Mouse (Mus musculus) CH12.LX (cell line): ENCODE measurements at regions not wholly inside any gene's neighbourhood (a gene's known extent, or its start where the extent isn't known, plus 50 kb on each side); places are given as distances from the start of the nearest gene placed in this dataset.

Experiments
- CTCF ChIP-seq, 2 experiments: IDR thresholded peaks in 1 of 2; conservative IDR thresholded peaks in 1 of 2; 2 replicates each; pipeline ENCODE4 v1.5.1; 2011 to 2012; ENCODE audit warnings: low read depth in 2 of 2, low read length in 2 of 2, improper control_type of control experiment in 1 of 2, inconsistent platforms in 1 of 2, mild to moderate bottlenecking in 1 of 2, moderate library complexity in 1 of 2
- ELF1 ChIP-seq: IDR thresholded peaks from 2 replicates; pipeline ENCODE4 v1.6.1; 2014; ENCODE audit warnings: low read depth, mild to moderate bottlenecking, inconsistent platforms, low read length, improper control_type of control experiment
- EP300 ChIP-seq: IDR thresholded peaks from 2 replicates; pipeline ENCODE4 v1.6.1; 2011; ENCODE audit warnings: low read length, improper control_type of control experiment
- HCFC1 ChIP-seq: IDR thresholded peaks from 2 replicates; pipeline ENCODE4 v1.6.1; 2012; ENCODE audit warnings: low read depth, mild to moderate bottlenecking, inconsistent platforms, low read length, improper control_type of control experiment
- JUND ChIP-seq: conservative IDR thresholded peaks from 2 replicates; pipeline ENCODE4 v1.6.1; 2011; ENCODE audit warnings: low read depth, low read length, improper control_type of control experiment
- KAT2A ChIP-seq: IDR thresholded peaks from 2 replicates; pipeline ENCODE4 v1.6.1; 2012; ENCODE audit warnings: low read length, improper control_type of control experiment, inconsistent platforms; ENCODE audit not compliant: insufficient replicate concordance
- MAZ ChIP-seq: IDR thresholded peaks from 2 replicates; pipeline ENCODE4 v1.6.1; 2012; ENCODE audit warnings: low read depth, mild to moderate bottlenecking, inconsistent platforms, low read length, improper control_type of control experiment, moderate library complexity
- MEF2A ChIP-seq: IDR thresholded peaks from 2 replicates; pipeline ENCODE4 v1.6.1; 2014; ENCODE audit warnings: low read depth, mild to moderate bottlenecking, inconsistent platforms, low read length, improper control_type of control experiment, borderline replicate concordance
- MXI1 ChIP-seq: IDR thresholded peaks from 2 replicates; pipeline ENCODE4 v1.6.1; 2011; ENCODE audit warnings: mild to moderate bottlenecking, low read depth, low read length, improper control_type of control experiment
- POLR2A ChIP-seq: IDR thresholded peaks from 2 replicates; pipeline ENCODE4 v1.6.1; 2011; ENCODE audit warnings: low read depth, mild to moderate bottlenecking, improper control_type of control experiment, low read length
- SIN3A ChIP-seq: IDR thresholded peaks from 2 replicates; pipeline ENCODE4 v1.6.1; 2012; ENCODE audit warnings: low read length, improper control_type of control experiment, inconsistent platforms
- TCF12 ChIP-seq: IDR thresholded peaks from 2 replicates; pipeline ENCODE4 v1.6.1; 2014; ENCODE audit warnings: low read depth, mild to moderate bottlenecking, inconsistent platforms, low read length, improper control_type of control experiment
- USF1 ChIP-seq: IDR thresholded peaks from 2 replicates; pipeline ENCODE4 v1.6.1; 2014; ENCODE audit warnings: low read depth, mild to moderate bottlenecking, inconsistent platforms, low read length, improper control_type of control experiment

DNA sequence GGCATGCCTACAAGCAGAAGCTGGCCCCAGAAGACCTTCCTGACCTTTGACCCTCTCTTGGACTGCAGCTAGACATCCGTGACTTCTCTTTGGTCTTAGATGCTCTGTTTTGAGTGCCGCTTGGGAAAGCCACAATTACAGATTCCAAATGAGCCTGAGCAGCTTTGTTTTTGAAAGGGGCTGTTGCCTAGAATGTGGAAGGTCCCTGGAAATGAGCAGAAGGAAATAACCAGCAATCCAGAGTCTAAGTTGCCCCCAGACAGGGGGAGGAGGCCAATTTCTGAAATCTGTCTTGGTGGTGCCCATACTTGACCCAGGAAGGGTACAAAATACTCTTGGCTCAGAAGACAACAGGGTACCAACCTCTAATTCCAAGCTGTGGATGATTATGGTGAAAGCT lies 253.9 kb downstream of the Nuak1 start:
- TF ChIP-seq USF1, result no peak
- no peak for TF ChIP-seq HCFC1
- TF ChIP-seq MAZ, result no peak
- TF ChIP-seq ELF1, result no peak
- TF ChIP-seq EP300, result no peak
- TF ChIP-seq JUND, result no peak
- no peak for TF ChIP-seq CTCF (conservative IDR thresholded peaks at IDR 0.05 in 1 of 2, IDR thresholded peaks at IDR 0.05 in 1 of 2; ENCODE audit: low read depth in 2 of 2, low read length in 2 of 2)
- no peak for TF ChIP-seq TCF12
- TF ChIP-seq MXI1, result no peak
- TF ChIP-seq SIN3A, result no peak
- no peak for TF ChIP-seq MEF2A
- TF ChIP-seq POLR2A, result no peak
- no peak for TF ChIP-seq KAT2A
